Mouse (Mus musculus) liver, adult 2 months (tissue): ENCODE data around the gene Dusp13. TPM values are rescaled to one million over a fixed set of nuclear protein-coding genes. Genes with fewer than 3 reads are reported as not detected.

ENCODE experiments used
- DNase-seq: peaks from one replicate; pipeline ENCODE4 v3.0.0-alpha.2; 2011; ENCODE audit warnings: low read depth, low spot score; ENCODE audit errors: extremely low read depth
- H3K27ac ChIP-seq: fragments of 200-500 bp; replicated peaks from 2 replicates; pipeline ENCODE4 v1.5.1; 2012; ENCODE audit warnings: low read depth, mild to moderate bottlenecking, control low read depth, inconsistent platforms, low read length; ENCODE audit not compliant: insufficient read depth
- H3K27me3 ChIP-seq: fragments of 200-500 bp; 2 replicates; pipeline ENCODE4 v1.6.1; 2012; ENCODE audit warnings: mild to moderate bottlenecking, moderate library complexity, low read length, inconsistent platforms; ENCODE audit not compliant: control insufficient read depth, insufficient read depth
- H3K36me3 ChIP-seq: fragments of 200-500 bp; 2 replicates; pipeline ENCODE4 v1.6.1; 2012; ENCODE audit warnings: low read length, inconsistent platforms; ENCODE audit not compliant: control insufficient read depth, insufficient read depth
- H3K4me1 ChIP-seq: fragments of 200-500 bp; 2 replicates; pipeline ENCODE4 v1.6.1; 2011; ENCODE audit warnings: low read length; ENCODE audit not compliant: control insufficient read depth, insufficient read depth
- H3K4me3 ChIP-seq: fragments of 200-500 bp; 2 replicates; pipeline ENCODE4 v1.5.1; 2011; ENCODE audit warnings: low read depth, mild to moderate bottlenecking, control low read depth, low read length, moderate library complexity; ENCODE audit not compliant: insufficient read depth
- H3K79me2 ChIP-seq: fragments of 200-500 bp; 2 replicates; pipeline ENCODE4 v1.6.1; 2012; ENCODE audit warnings: inconsistent platforms, mild to moderate bottlenecking, low read length, moderate library complexity; ENCODE audit not compliant: control insufficient read depth, insufficient read depth
- H3K9ac ChIP-seq: fragments of 200-500 bp; 2 replicates; pipeline ENCODE4 v1.6.1; 2012; ENCODE audit warnings: low read depth, mild to moderate bottlenecking, control low read depth, inconsistent platforms, low read length
- CTCF ChIP-seq: fragments of 200-500 bp; IDR thresholded peaks from 2 replicates; pipeline ENCODE4 v1.5.1; 2011; ENCODE audit warnings: low read depth, low read length, control low read depth
- POLR2A ChIP-seq: fragments of 200-500 bp; IDR thresholded peaks from 2 replicates; pipeline ENCODE4 v1.6.1; 2011; ENCODE audit warnings: low read length, control low read depth; ENCODE audit not compliant: insufficient read depth; ENCODE audit errors: extremely low read depth
- WGBS: fragments of 180-500 bp; shearing (Covaris S2); methylation state at CpG from one replicate; pipeline ENCODE4 v1.1.7; 2018; 5-methylcytosine and 5-hydroxymethylcytosine counted together
- polyA plus RNA-seq: library from polyadenylated mRNA; depleted of rRNA; stranded (reverse); fragments of >200 nt; gene quantifications from 2 replicates; pipeline ENCODE4 v1.2.3, GENCODE M21; 2012; rRNA removed
- total RNA-seq: library from RNA; depleted of rRNA; stranded (reverse); fragments of >200 nt; gene quantifications from 2 replicates; pipeline ENCODE4 v1.2.3, GENCODE M21; 2014; rRNA removed

The Dusp13 gene
- total RNA-seq (0.20 TPM in 1 of 2 replicates, not detected in the other), polyA plus RNA-seq (0.21 TPM in 1 of 2 replicates, not detected in the other)

- no peaks in the 10 kb centered on the region for H3K27me3 ChIP-seq
- H3K36me3 ChIP-seq, result no peaks in the 10 kb centered on the region
- DNase-seq, result peak; percentile 70
- TF ChIP-seq POLR2A, result no peak
- no peak for TF ChIP-seq CTCF
- WGBS, result under 1% methylated on average over 26 of the region's 26 CpGs
- H3K79me2 ChIP-seq, result peaks cover 11% of the 10 kb centered on the region; the same call in 1 of the 2 replicates
- peak within 1 kb of the TSS; percentile 84 for H3K27ac ChIP-seq
- H3K4me3 ChIP-seq, result peak within 1 kb of the TSS; percentile 86
- peak within 1 kb of the TSS; percentile 91 for H3K9ac ChIP-seq
- H3K4me1 ChIP-seq, result peaks cover 12% of the 10 kb centered on the region
Observed at GRCm38 (mm10) chr14:21750881-21751542, at the start of gene Dusp13. Dusp13 (minus strand) TSS chr14:21751181.

GRCm38 (mm10) chr14:21800641-21801040 lies 49.7 kb upstream of the Dusp13 start:
- TF ChIP-seq POLR2A (no peak), CTCF (no peak)
- peaks cover 3% of the 10 kb centered on the region; the same call in 1 of the 2 replicates for H3K36me3 ChIP-seq
- no peak overlapping the region for H3K4me3 ChIP-seq
- H3K27me3 ChIP-seq, result no peaks in the 10 kb centered on the region
- no peak for DNase-seq
- H3K9ac ChIP-seq, result no peak overlapping the region
- no peaks in the 10 kb centered on the region for H3K79me2 ChIP-seq
- WGBS, result 97% methylated on average over 4 of the region's 4 CpGs
- H3K27ac ChIP-seq, result no peak overlapping the region
- H3K4me1 ChIP-seq, result no peaks in the 10 kb centered on the region

- no peak for TF ChIP-seq POLR2A
- no peak for TF ChIP-seq CTCF
- H3K27ac ChIP-seq, result no peak overlapping the region
- H3K4me3 ChIP-seq, result no peak overlapping the region
- DNase-seq, result no peak
- H3K79me2 ChIP-seq, result no peaks in the 10 kb centered on the region; the same call in 1 of the 2 replicates
- H3K9ac ChIP-seq, result no peak overlapping the region
- peaks cover 14% of the 10 kb centered on the region for H3K36me3 ChIP-seq
- peaks cover 5% of the 10 kb centered on the region for H3K4me1 ChIP-seq
- WGBS, result 96% methylated on average over 6 of the region's 6 CpGs
- H3K27me3 ChIP-seq, result no peaks in the 10 kb centered on the region
Observed at GRCm38 (mm10) chr14:21792250-21792649, 41.3 kb upstream of the Dusp13 start.

DNA sequence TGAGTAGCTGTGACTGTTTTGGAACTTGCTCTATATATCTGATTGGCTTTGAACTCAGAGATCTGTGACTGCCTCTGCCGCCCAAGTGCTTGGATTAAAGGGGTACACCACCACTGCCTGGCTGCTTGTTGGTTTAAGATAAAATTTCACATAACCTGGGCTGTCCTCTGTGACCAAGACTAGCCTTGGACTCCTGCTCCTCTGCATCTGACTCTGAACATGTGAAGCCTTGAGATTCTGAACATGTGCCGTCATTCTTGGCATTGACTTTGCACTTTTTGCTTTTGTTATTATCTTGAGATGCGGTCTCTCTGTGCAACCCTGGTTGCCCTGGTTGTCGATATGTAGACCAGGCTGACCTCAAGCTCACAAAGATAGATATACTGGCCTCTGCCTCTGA lies 40.7 kb upstream of the Dusp13 start:
- WGBS, result 85% methylated on average over 4 of the region's 4 CpGs
- Histone ChIP-seq H3K27me3 (no peaks in the 10 kb centered on the region), H3K4me1 (peaks cover 5% of the 10 kb centered on the region), H3K9ac (no peak overlapping the region), H3K27ac (no peak overlapping the region), H3K36me3 (peaks cover 15% of the 10 kb centered on the region), H3K4me3 (no peak overlapping the region), H3K79me2 (no peaks in the 10 kb centered on the region; the same call in 1 of the 2 replicates)
- TF ChIP-seq POLR2A (no peak), CTCF (no peak)
- no peak for DNase-seq

DNA sequence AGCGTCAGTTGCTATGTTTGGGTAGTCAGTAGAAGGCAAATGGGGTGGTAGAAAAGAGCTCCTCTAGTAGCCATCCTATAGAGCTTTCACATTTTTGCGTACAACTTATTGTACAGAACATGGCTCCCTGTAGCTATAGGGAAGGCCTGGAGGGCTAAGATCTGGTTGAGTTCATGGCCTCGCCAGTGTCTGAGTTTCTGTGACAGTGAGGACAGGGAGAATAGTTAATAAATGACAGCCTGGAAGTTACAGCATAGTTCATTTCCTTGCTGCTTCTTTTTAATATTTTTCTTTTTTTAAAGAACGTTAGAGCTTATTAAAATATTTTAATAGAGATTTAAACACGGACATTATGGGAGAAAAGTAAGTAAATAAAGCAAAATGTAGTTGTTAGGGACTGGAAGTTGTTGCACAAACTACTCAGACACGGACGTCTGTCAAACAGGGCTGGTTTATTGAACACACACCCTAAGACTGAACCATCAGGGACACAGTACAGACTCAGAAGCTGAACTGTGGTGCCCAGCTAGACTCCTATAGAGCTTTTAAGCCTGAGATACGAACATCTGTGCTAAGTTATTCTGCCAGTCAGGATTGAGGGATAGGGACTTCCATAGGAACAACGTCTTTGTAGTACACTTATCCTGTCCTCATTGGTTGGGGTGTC lies 39.7 kb upstream of the Dusp13 start:
- Histone ChIP-seq H3K27ac (peak overlapping the region; percentile 67), H3K4me1 (peaks cover 5% of the 10 kb centered on the region), H3K9ac (peak overlapping the region; percentile 26; the same call in 1 of the 2 replicates), H3K79me2 (peaks cover 3% of the 10 kb centered on the region; the same call in 1 of the 2 replicates), H3K4me3 (no peak overlapping the region), H3K27me3 (no peaks in the 10 kb centered on the region), H3K36me3 (peaks cover 20% of the 10 kb centered on the region)
- peak; percentile 68 for DNase-seq
- no peak for TF ChIP-seq POLR2A
- no peak for TF ChIP-seq CTCF
- WGBS, result 39% methylated on average over 9 of the region's 9 CpGs

DNA sequence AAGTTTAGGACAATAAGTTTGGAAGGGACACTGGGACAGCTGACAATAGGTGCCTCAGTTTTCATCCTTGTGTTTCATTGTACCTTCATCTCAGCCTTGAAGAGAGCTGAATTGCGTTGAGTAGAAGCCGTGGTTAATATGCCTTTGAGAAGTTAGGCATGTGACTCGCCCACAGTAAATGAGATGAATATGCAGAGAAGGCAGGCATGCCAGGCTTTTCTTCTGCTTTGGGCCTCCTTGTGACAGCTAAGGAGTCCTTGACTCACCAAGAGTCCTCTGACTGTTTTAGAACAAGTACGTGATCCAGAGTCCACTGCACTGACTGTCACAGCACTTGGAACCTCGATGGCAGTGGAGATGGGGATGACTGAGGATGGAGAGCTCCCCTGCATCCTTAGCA lies 37.1 kb upstream of the Dusp13 start:
- Histone ChIP-seq H3K27me3 (no peaks in the 10 kb centered on the region), H3K79me2 (peaks cover 3% of the 10 kb centered on the region; the same call in 1 of the 2 replicates), H3K9ac (no peak overlapping the region), H3K4me3 (no peak overlapping the region), H3K27ac (no peak overlapping the region), H3K4me1 (peaks cover 5% of the 10 kb centered on the region), H3K36me3 (peaks cover 25% of the 10 kb centered on the region)
- WGBS, result 98% methylated on average over 5 of the region's 5 CpGs
- DNase-seq, result no peak
- TF ChIP-seq POLR2A (no peak), CTCF (no peak)
